Mouse (Mus musculus) neural tube, embryonic 11.5 days (tissue): ENCODE measurements around the gene Actn1. TPM values are rescaled to one million over a fixed set of nuclear protein-coding genes. Genes with fewer than 3 reads are reported as not detected.
"Not testable (repeated sequence)": the region's sequence is repeated elsewhere in the genome, so short reads cannot be mapped to it uniquely, and the experiment has no call there.

ENCODE experiments used
- ATAC-seq: fragments of 200-750 bp; cut with Nextera tagmentation; 2 replicates; pipeline ENCODE4 v1.8.0; 2017; ENCODE audit warnings: moderate number of reproducible peaks, mild to moderate bottlenecking, moderate TSS enrichment, moderate library complexity; ENCODE audit not compliant: insufficient read depth, low FRiP score, low TSS enrichment
- DNase-seq: peaks from one replicate; pipeline ENCODE4 v3.0.0-alpha.2; 2015; ENCODE audit warnings: low spot score
- H3K27ac ChIP-seq: fragments of 300-500 bp; sonication (generic); 2 replicates; pipeline ENCODE4 v1.5.1; 2014; ENCODE audit warnings: low read depth, mild to moderate bottlenecking, low read length
- H3K27me3 ChIP-seq: fragments of 300-500 bp; sonication (generic); 2 replicates; pipeline ENCODE4 v1.6.1; 2014; ENCODE audit warnings: mild to moderate bottlenecking, low read length, mixed read lengths; ENCODE audit not compliant: control insufficient read depth, insufficient read depth
- H3K36me3 ChIP-seq: fragments of 300-500 bp; sonication (generic); 2 replicates; pipeline ENCODE4 v1.6.1; 2014; ENCODE audit warnings: mild to moderate bottlenecking, low read length, moderate library complexity, mixed read lengths; ENCODE audit not compliant: control insufficient read depth, insufficient read depth
- H3K4me1 ChIP-seq: fragments of 300-500 bp; sonication (generic); 2 replicates; pipeline ENCODE4 v1.6.1; 2014; ENCODE audit warnings: low read length, mixed read lengths; ENCODE audit not compliant: control insufficient read depth, insufficient read depth
- H3K4me2 ChIP-seq: fragments of 300-500 bp; sonication (generic); 2 replicates; pipeline ENCODE4 v1.6.1; 2014; ENCODE audit warnings: low read depth, mild to moderate bottlenecking, moderate library complexity
- H3K4me3 ChIP-seq: fragments of 300-500 bp; sonication (generic); 2 replicates; pipeline ENCODE4 v1.5.1; 2014; ENCODE audit warnings: low read depth, low read length
- H3K9ac ChIP-seq: fragments of 300-500 bp; sonication (generic); 2 replicates; pipeline ENCODE4 v1.6.1; 2014; ENCODE audit warnings: mild to moderate bottlenecking, low read length
- H3K9me3 ChIP-seq: fragments of 300-500 bp; sonication (generic); 2 replicates; pipeline ENCODE4 v1.6.1; 2016; ENCODE audit warnings: low read length; ENCODE audit not compliant: control insufficient read depth
- WGBS: fragments of 180-500 bp; shearing (Covaris S2); extraction: QIAGEN DNeasy Blood & Tissue Kit; methylation state at CpG from one replicate; pipeline ENCODE4 v1.1.7; 2014; 5-methylcytosine and 5-hydroxymethylcytosine counted together
- polyA plus RNA-seq: library from polyadenylated mRNA; unstranded; fragments of >200 nt; fragmentation: Nextera tagmentation; extraction: Ambion mirVana; gene quantifications from 2 replicates; pipeline ENCODE4 v1.2.1, GENCODE M21; 2014

Actn1 gene
- polyA plus RNA-seq, 1 experiment from 2014 or later = 20.6 TPM

- no peaks in the 10 kb centered on the region for H3K36me3 ChIP-seq
- DNase-seq (no peak), ATAC-seq (no peak)
- 74% methylated on average over 5 of the region's 5 CpGs for WGBS
- H3K27me3 ChIP-seq = no peaks in the 10 kb centered on the region
- no peak overlapping the region for H3K4me3 ChIP-seq
- H3K4me2 ChIP-seq = no peak overlapping the region
- H3K27ac ChIP-seq = no peak overlapping the region
- no peaks in the 10 kb centered on the region for H3K9me3 ChIP-seq
- no peak overlapping the region for H3K9ac ChIP-seq
- no peaks in the 10 kb centered on the region for H3K4me1 ChIP-seq
Measured at GRCm38 (mm10) chr12:80285890-80286289, 25.7 kb upstream of the Actn1 start.

- not testable (repeated sequence) for H3K9me3 ChIP-seq, H3K36me3 ChIP-seq, H3K27ac ChIP-seq, H3K9ac ChIP-seq, H3K4me1 ChIP-seq, ATAC-seq, H3K4me3 ChIP-seq, H3K4me2 ChIP-seq, H3K27me3 ChIP-seq, DNase-seq
- 82% methylated on average over 2 of the region's 2 CpGs for WGBS
Measured at GRCm38 (mm10) chr12:80284251-80284650, 24.1 kb upstream of the Actn1 start.

DNA sequence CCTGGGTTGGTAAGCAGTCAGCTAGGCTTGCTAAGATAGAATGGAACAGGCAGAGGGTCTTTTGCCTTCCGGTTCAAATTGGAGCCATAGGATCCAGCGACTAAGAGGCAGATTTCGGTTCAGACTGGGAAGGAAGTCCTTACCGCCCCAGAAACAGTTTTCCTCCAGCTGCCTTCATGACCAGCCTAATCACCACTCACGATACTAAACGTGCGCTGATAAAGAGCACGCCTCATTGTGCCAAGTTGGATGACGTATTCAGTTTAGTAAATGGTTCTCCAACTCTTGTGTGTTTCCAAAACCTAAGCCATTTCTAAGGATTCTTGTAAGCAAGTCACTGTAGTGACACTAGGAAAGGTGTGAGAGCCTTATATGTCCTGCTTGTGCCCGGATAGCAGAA is 18.7 kb upstream of the Actn1 start:
- no peak overlapping the region for H3K4me2 ChIP-seq
- H3K27me3 ChIP-seq = no peaks in the 10 kb centered on the region
- ATAC-seq (no peak), DNase-seq (no peak)
- no peak overlapping the region for H3K27ac ChIP-seq
- H3K9ac ChIP-seq = no peak overlapping the region
- no peaks in the 10 kb centered on the region for H3K36me3 ChIP-seq
- WGBS = 93% methylated on average over 10 of the region's 10 CpGs
- no peaks in the 10 kb centered on the region for H3K4me1 ChIP-seq
- H3K4me3 ChIP-seq = no peak overlapping the region
- no peaks in the 10 kb centered on the region for H3K9me3 ChIP-seq

DNA sequence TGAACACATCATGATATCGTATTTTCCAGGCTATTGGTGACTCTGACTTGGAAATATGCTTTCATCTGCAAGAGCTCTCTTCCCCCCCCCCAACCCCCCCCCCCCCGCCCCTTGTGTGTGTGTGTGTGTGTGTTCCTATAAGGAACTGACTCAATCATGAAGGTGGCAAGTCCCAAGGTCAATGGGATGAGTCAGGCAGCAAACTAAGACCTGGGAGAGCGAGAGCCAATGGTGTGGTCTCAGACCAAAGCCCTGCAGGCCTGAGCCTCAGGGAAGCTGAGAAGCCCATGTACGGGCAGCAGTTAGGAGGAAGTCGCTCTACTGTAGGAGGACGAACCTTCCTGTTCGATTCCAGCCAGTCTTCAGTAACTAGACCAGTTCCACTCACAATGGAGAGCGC is 17.3 kb upstream of the Actn1 start:
- no peak overlapping the region for H3K27ac ChIP-seq
- H3K36me3 ChIP-seq = no peaks in the 10 kb centered on the region
- no peaks in the 10 kb centered on the region for H3K4me1 ChIP-seq
- H3K9me3 ChIP-seq = no peaks in the 10 kb centered on the region
- H3K9ac ChIP-seq = no peak overlapping the region
- H3K27me3 ChIP-seq = no peaks in the 10 kb centered on the region
- DNase-seq (no peak), ATAC-seq (no peak)
- H3K4me3 ChIP-seq = no peak overlapping the region
- 91% methylated on average over 7 of the region's 8 CpGs for WGBS
- no peak overlapping the region for H3K4me2 ChIP-seq

DNA sequence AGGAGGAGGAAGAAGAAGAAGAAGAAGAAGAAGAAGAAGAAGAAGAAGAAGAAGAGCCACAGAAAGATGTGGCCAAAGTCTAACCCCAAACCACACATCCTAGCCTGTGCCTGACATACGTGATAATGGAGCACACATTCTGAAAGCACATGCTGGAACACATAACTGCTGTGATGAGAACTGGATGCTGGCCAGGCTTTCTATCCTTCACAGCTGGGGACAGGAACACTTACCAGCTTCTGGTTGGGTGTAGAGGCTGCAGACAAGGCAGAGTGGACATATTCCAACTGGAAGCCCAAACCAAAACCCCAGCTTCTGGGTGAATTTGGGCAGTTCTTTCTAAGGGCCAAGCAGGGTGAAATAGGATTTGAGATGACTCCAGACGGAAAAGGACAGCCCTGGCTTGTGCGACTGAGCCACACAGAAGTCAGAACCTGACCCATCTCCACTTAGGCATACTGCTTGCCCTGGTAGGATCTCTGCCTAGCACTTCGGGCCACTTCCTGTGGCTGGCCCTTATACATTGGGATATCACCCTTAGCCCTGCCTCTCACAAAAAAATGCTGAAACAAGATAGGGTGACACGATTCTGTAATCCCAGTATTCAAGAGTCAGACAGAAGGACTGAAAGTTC is 15.1 kb upstream of the Actn1 start:
- Histone ChIP-seq H3K27me3 (no peaks in the 10 kb centered on the region), H3K4me3 (no peak overlapping the region), H3K9ac (no peak overlapping the region), H3K36me3 (no peaks in the 10 kb centered on the region), H3K4me2 (no peak overlapping the region), H3K27ac (no peak overlapping the region), H3K4me1 (no peaks in the 10 kb centered on the region), H3K9me3 (no peaks in the 10 kb centered on the region)
- DNase-seq (no peak), ATAC-seq (no peak)
- 93% methylated on average over 5 of the region's 5 CpGs for WGBS

GRCm38 (mm10) chr12:80273020-80273686 is 13.0 kb upstream of the Actn1 start:
- Histone ChIP-seq H3K4me2 (peak overlapping the region; percentile 24; the same call in 1 of the 2 replicates), H3K27ac (0 out of 2 replicates have a peak overlapping the region, but pooled peaks have one; percentile 3), H3K4me3 (no peak overlapping the region), H3K9me3 (no peaks in the 10 kb centered on the region), H3K27me3 (no peaks in the 10 kb centered on the region), H3K36me3 (no peaks in the 10 kb centered on the region), H3K9ac (no peak overlapping the region), H3K4me1 (no peaks in the 10 kb centered on the region)
- ATAC-seq (peak; percentile 58), DNase-seq (peak; percentile 67)
- 15% methylated on average over 10 of the region's 10 CpGs for WGBS

- WGBS = 29% methylated on average over 5 of the region's 5 CpGs
- no peaks in the 10 kb centered on the region for H3K36me3 ChIP-seq
- ATAC-seq (no peak), DNase-seq (no peak)
- no peaks in the 10 kb centered on the region for H3K9me3 ChIP-seq
- H3K9ac ChIP-seq = no peak overlapping the region
- no peaks in the 10 kb centered on the region for H3K4me1 ChIP-seq
- no peaks in the 10 kb centered on the region for H3K27me3 ChIP-seq
- H3K4me3 ChIP-seq = no peak overlapping the region
- no peak overlapping the region for H3K4me2 ChIP-seq
- no peak overlapping the region for H3K27ac ChIP-seq
Measured at GRCm38 (mm10) chr12:80271806-80272205, 11.6 kb upstream of the Actn1 start.

GRCm38 (mm10) chr12:80270924-80271323 is 10.8 kb upstream of the Actn1 start:
- 23% methylated on average over 3 of the region's 3 CpGs for WGBS
- no peak for DNase-seq
- Histone ChIP-seq H3K36me3 (no peaks in the 10 kb centered on the region), H3K9ac (no peak overlapping the region), H3K4me1 (no peaks in the 10 kb centered on the region), H3K27me3 (no peaks in the 10 kb centered on the region), H3K27ac (no peak overlapping the region), H3K4me2 (no peak overlapping the region), H3K9me3 (no peaks in the 10 kb centered on the region), H3K4me3 (no peak overlapping the region)
- ATAC-seq = no peak

DNA sequence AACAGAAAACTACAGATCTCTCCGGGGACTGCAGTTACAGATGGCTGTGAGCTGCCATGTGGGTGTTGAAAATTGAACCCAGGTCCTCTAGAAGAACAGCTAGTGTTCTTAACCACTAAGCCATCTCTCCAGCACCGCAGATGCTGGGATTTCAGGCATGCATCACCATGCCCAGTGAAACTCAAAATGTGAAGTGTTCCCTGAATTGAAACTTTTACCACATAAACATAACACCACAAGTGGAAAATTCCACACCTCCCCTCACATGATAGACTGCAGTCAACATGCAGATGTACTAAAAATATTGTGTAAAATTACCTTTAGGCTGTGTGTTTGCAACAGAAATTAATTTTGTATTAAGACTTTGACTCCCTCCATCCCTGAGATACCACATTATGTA is 9.1 kb upstream of the Actn1 start:
- no peaks in the 10 kb centered on the region for H3K36me3 ChIP-seq

More for the DNA sequence above, 9.1 kb upstream of the Actn1 start:
- 90% methylated on average over 2 of the region's 2 CpGs for WGBS
- Histone ChIP-seq H3K9me3 (no peaks in the 10 kb centered on the region), H3K4me3 (no peak overlapping the region), H3K9ac (no peak overlapping the region), H3K27ac (no peak overlapping the region), H3K4me1 (no peaks in the 10 kb centered on the region), H3K27me3 (no peaks in the 10 kb centered on the region), H3K4me2 (no peak overlapping the region)
- ATAC-seq (no peak), DNase-seq (no peak)
